27 mouse cellular contexts compared by ENCODE assay signal in genomic region chr16:37860213-37860612, GRCm38 (mm10). TPM values are rescaled to one million over a fixed set of nuclear protein-coding genes. Genes with fewer than 3 reads are reported as not detected.
"Had no signal": no experiment of that assay in that cellular context is flagged by ENCODE, and none has a peak within 500 bp of the region (broad histone marks: within the 10 kb centered on the region; RNA-seq: fewer than 3 reads in every experiment).

No protein-coding gene starts in this region.

- H3K4me1 ChIP-seq: limb, embryonic 10.5 days; limb, embryonic 13.5 days; lung, embryonic 15.5 days; midbrain, embryonic 12.5 days; neural tube, embryonic 13.5 days had no signal

- H3K27ac ChIP-seq: left cerebral cortex, adult 2 months; limb, embryonic 10.5 days; limb, embryonic 13.5 days; liver, embryonic 12.5 days; liver, embryonic 15.5 days; lung, embryonic 15.5 days; midbrain, embryonic 12.5 days; neural tube, embryonic 13.5 days had no signal

- ATAC-seq: intestine, postnatal 0 days; liver, embryonic 12.5 days; midbrain, embryonic 16.5 days had no signal

- H3K4me2 ChIP-seq: limb, embryonic 13.5 days; liver, embryonic 12.5 days; liver, embryonic 15.5 days; lung, embryonic 15.5 days; midbrain, embryonic 12.5 days; neural tube, embryonic 13.5 days had no signal

- H3K27me3 ChIP-seq: limb, embryonic 13.5 days; liver, embryonic 12.5 days; liver, embryonic 15.5 days; lung, embryonic 15.5 days; megakaryocyte, embryonic 14.5 days; midbrain, embryonic 12.5 days; neural tube, embryonic 13.5 days had no signal

- DNase-seq: layer of hippocampus, postnatal 36 days; liver; lung, adult 18-20 months; lung, postnatal 10 days; lung, postnatal 36 days; retina, postnatal 1 day; thymus, adult 18-20 months; thymus, postnatal 36 days had no signal

- H3K9ac ChIP-seq: limb, embryonic 13.5 days; liver, embryonic 12.5 days; liver, embryonic 15.5 days; lung, embryonic 15.5 days; midbrain, embryonic 12.5 days; neural tube, embryonic 13.5 days had no signal

- H3K4me3 ChIP-seq: left cerebral cortex, adult 2 months; limb, embryonic 10.5 days; limb, embryonic 13.5 days; liver, embryonic 12.5 days; liver, embryonic 15.5 days; lung, embryonic 15.5 days; megakaryocyte, embryonic 14.5 days; midbrain, embryonic 12.5 days; myocyte; neural tube, embryonic 13.5 days had no signal

- H3K9me3 ChIP-seq: limb, embryonic 10.5 days; limb, embryonic 13.5 days; liver, embryonic 12.5 days; liver, embryonic 15.5 days; lung, embryonic 15.5 days; midbrain, embryonic 12.5 days; neural tube, embryonic 13.5 days had no signal

- H3K36me3 ChIP-seq: limb, embryonic 10.5 days; limb, embryonic 13.5 days; liver, embryonic 12.5 days; liver, embryonic 15.5 days; lung, embryonic 15.5 days; midbrain, embryonic 12.5 days; neural tube, embryonic 13.5 days had no signal

RNA-seq across cellular contexts. Expression of gene Gm36028, which starts 0.7 kb away (rescaled TPM):
- total RNA-seq: layer of hippocampus, adult 8-10 months; layer of hippocampus, postnatal 10 days; left cerebral cortex, adult 2 months; left cerebral cortex, postnatal 14 days; monocyte, adult 5-6 weeks; neutrophil, adult 5-6 weeks had no signal
- polyA plus RNA-seq: limb, embryonic 10.5 days; liver, embryonic 12.5 days; midbrain, embryonic 16.5 days; small intestine, adult 2 months; spleen, adult 2 months had no signal

RNA-seq across cellular contexts. Expression of gene Gpr156, which starts 56.1 kb away (rescaled TPM):
- total RNA-seq: monocyte, adult 5-6 weeks; neutrophil, adult 5-6 weeks had no signal
- polyA plus RNA-seq: liver, embryonic 12.5 days; liver, embryonic 15.5 days had no signal
